Mouse (Mus musculus): ENCODE data around the gene D5Ertd579e.

DNA sequence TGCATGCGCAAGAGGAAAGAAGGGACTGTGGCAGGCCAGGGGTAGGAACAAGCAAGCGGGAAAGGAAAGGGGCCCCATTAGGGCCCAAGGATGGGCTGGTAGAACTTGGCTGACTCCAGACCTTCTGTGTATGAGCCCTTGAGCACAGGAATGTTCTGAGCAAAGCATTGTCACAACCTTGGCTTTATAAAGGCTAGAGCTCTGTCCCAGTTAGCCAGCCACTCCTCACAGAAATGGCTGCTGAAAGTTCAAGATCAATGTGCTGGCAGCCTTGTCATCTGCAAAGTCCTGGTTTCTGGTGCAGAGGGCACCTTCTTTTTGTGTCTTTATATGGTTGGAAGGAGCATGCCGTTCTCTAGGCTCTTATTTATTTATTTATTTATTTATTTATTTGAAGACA is 23.8 kb upstream of the D5Ertd579e start:
- TF ChIP-seq CTCF (IDR thresholded peaks at IDR 0.05; ENCODE audit: control insufficient read depth, insufficient read depth, insufficient replicate concordance, low read depth, low read length) = no peak
- TF ChIP-seq POLR2A (IDR thresholded peaks at IDR 0.05; ENCODE audit: control insufficient read depth, low read depth, low read length) = no peak

All from testis, adult 2 months (tissue).